Mouse (Mus musculus): ENCODE data around the gene Nrros. TPM values are rescaled to one million over a fixed set of nuclear protein-coding genes. Genes with fewer than 3 reads are reported as not detected.
A peak's percentile ranks its signal among the peaks of the same experiment; 100 is the strongest.

Gene Nrros
- polyA plus RNA-seq, 1 experiment from 2014 or later, result 45.8 TPM

GRCm38 (mm10) chr16:32176896-32177686 lies 11.7 kb upstream of the Nrros start:
- peak overlapping the region; percentile 73 for H3K27ac ChIP-seq
- 49% methylated on average over 18 of the region's 18 CpGs for WGBS
- no peaks in the 10 kb centered on the region for H3K27me3 ChIP-seq
- no peak overlapping the region for H3K4me3 ChIP-seq
- no peaks in the 10 kb centered on the region for H3K9me3 ChIP-seq
- H3K4me1 ChIP-seq, result 0 out of 2 replicates have a peak, but pooled peaks cover 4% of the 10 kb centered on the region
- peak; percentile 49; the same call in 1 of the 2 replicates for ATAC-seq (ENCODE audit: borderline replicate concordance, extremely low read depth, low FRiP score, low TSS enrichment)
- H3K4me2 ChIP-seq, result peak overlapping the region; percentile 37; the same call in 1 of the 2 replicates
- no peaks in the 10 kb centered on the region for H3K36me3 ChIP-seq
- no peak overlapping the region for H3K9ac ChIP-seq

DNA sequence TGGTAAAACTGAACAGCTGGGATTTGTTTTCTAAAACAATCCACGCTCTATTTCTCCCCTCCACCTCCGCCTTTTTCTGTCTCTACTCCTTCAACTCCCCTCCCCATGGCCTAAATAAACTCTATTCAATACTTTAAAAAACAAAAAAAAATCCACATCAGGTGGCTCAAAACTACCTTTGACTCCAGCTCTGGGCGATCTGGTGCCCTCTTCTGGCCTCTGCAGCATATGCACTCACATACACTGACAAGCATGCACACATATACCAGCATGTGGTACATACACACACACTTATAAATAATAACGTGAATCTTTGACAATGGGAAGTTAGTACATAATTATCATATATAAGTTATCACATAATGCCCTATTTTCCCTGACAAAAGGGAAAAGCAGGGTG lies 9.6 kb upstream of the Nrros start:
- Histone ChIP-seq H3K9ac (no peak overlapping the region), H3K4me1 (0 out of 2 replicates have a peak, but pooled peaks cover 4% of the 10 kb centered on the region), H3K27me3 (no peaks in the 10 kb centered on the region), H3K27ac (no peak overlapping the region), H3K4me2 (no peak overlapping the region), H3K9me3 (no peaks in the 10 kb centered on the region), H3K4me3 (no peak overlapping the region), H3K36me3 (no peaks in the 10 kb centered on the region)
- ATAC-seq (ENCODE audit: borderline replicate concordance, extremely low read depth, low FRiP score, low TSS enrichment), result no peak
- 85% methylated on average over 4 of the region's 4 CpGs for WGBS

DNA sequence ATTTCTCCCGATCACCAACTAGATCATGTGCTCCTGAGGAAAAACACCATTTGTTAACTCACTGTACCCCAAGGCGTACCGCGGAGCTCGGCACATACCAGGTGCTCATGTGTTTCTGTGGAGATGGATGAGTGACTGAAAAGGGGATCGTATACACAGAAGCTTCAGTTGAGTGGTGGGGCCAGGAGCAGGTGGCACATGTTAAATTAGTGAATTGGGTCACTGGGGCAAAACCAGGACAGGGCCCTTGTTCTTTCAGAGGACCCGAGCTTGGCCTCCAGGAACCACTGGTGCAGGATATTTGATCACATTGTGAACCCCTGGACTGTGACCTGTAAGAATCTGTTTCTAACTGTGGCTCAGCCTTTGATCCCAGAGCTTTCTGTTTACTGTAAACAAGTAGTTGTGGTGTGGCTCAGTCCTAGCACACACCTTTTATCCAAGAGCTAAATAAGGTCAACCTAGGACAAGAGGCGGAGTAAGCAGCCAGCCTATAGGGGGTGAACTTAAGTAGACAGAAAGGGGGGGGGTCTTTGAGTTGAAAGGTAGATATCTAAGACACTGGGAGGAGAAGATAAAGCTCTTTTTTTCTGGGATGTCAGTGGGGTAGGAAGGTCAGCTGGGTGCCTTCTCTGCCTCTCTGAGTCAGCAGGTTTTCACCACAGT lies 9.1 kb upstream of the Nrros start:
- H3K27ac ChIP-seq, result no peak overlapping the region
- H3K36me3 ChIP-seq, result no peaks in the 10 kb centered on the region
- H3K4me2 ChIP-seq, result no peak overlapping the region
- no peak for ATAC-seq (ENCODE audit: borderline replicate concordance, extremely low read depth, low FRiP score, low TSS enrichment)
- H3K27me3 ChIP-seq, result no peaks in the 10 kb centered on the region
- H3K9me3 ChIP-seq, result no peaks in the 10 kb centered on the region
- H3K4me1 ChIP-seq, result 0 out of 2 replicates have a peak, but pooled peaks cover 4% of the 10 kb centered on the region
- H3K9ac ChIP-seq, result no peak overlapping the region
- whole genome bisulfite sequencing, result 72% methylated on average over 8 of the region's 8 CpGs
- H3K4me3 ChIP-seq, result no peak overlapping the region

GRCm38 (mm10) chr16:32173401-32173800 lies 8.0 kb upstream of the Nrros start:
- H3K4me2 ChIP-seq, result no peak overlapping the region
- WGBS, result 63% methylated on average over 11 of the region's 11 CpGs
- H3K4me3 ChIP-seq, result no peak overlapping the region

GRCm38 (mm10) chr16:32171031-32171731 lies 5.8 kb upstream of the Nrros start:
- ATAC-seq (ENCODE audit: borderline replicate concordance, extremely low read depth, low FRiP score, low TSS enrichment), result no peak
- no peak overlapping the region for H3K4me2 ChIP-seq
- 79% methylated on average over 5 of the region's 5 CpGs for WGBS
- no peaks in the 10 kb centered on the region for H3K27me3 ChIP-seq
- no peak overlapping the region for H3K4me3 ChIP-seq
- H3K4me1 ChIP-seq, result no peaks in the 10 kb centered on the region
- no peak overlapping the region for H3K9ac ChIP-seq
- H3K27ac ChIP-seq, result no peak overlapping the region
- no peaks in the 10 kb centered on the region for H3K36me3 ChIP-seq
- no peaks in the 10 kb centered on the region for H3K9me3 ChIP-seq

More at GRCm38 (mm10) chr16:32173401-32173800, 8.0 kb upstream of the Nrros start:
- no peak overlapping the region for H3K9ac ChIP-seq
- H3K4me1 ChIP-seq, result 0 out of 2 replicates have a peak, but pooled peaks cover 4% of the 10 kb centered on the region
- H3K36me3 ChIP-seq, result no peaks in the 10 kb centered on the region
- H3K27me3 ChIP-seq, result no peaks in the 10 kb centered on the region
- ATAC-seq (ENCODE audit: borderline replicate concordance, extremely low read depth, low FRiP score, low TSS enrichment), result no peak
- no peak overlapping the region for H3K27ac ChIP-seq
- no peaks in the 10 kb centered on the region for H3K9me3 ChIP-seq

DNA sequence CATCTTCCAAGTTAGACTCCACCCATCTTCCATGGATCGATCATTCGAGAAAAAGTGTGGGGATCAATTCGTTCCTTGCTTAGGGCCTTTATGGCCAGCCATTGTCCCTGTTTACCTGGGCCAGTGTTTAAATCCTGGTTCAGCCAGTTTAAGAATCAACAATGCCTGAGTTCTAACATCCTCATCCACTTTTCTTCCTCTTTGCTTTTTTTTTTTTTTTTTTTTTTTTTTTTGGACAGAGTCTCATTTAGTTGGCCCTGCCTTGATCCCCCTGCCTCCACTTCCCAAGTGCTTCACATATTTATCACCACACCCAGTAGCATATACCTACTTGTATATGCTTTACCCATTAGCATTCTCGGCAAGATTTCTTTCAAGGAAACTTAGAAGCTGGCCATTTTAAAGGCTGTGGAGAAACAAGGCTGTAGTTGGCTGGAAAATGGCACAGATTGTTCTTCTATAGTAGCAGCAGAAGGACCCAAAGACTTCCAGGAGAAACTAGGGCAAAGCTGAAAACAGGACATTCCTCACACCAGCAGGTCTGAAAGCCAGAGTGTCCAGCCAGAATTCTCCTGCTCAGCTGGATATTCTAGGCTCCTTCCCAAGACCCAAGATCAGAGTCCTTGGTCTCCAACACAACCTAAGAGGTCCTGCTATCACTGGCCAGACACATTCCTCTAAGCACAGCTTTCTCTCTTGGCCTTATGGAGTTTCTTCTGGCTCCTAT lies 2.6 kb upstream of the Nrros start:
- Histone ChIP-seq H3K4me3 (no peak overlapping the region), H3K27me3 (0 out of 2 replicates have a peak, but pooled peaks cover 5% of the 10 kb centered on the region), H3K4me2 (no peak overlapping the region), H3K36me3 (no peaks in the 10 kb centered on the region), H3K9ac (no peak overlapping the region), H3K4me1 (peaks cover 3% of the 10 kb centered on the region; the same call in 1 of the 2 replicates), H3K27ac (no peak overlapping the region), H3K9me3 (no peaks in the 10 kb centered on the region)
- no peak for ATAC-seq (ENCODE audit: borderline replicate concordance, extremely low read depth, low FRiP score, low TSS enrichment)
- 93% methylated on average over 4 of the region's 4 CpGs for WGBS

DNA sequence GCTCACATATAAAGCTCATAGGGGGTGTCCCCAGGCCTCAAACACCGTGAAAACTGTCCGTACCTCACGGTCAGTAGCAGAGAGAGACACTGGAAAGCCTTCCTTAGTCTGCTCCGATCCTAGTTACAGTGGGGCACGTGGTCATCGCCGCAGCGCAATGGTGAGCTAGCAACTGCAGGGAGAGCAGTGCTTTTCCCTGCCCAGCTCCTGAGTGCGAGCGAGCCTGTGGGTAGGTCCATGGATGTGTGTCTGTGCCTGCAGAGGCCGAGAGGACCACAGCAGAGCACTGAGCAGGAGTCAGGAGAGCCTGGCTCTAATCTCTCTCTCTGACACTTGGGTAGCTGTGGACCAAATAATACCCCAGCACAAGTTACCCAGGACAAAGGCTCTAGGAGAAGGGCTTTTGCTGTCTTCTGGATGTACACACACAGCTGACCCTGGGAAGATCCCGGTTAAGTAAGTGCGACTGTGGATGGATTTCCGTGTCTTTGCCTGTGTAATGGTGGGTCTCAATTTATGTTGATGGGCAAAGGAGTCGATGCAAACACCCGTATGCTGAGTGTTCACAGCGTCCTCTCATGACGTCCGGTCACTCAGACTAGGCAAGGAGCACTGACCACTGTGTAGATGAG lies 882 bp downstream of the Nrros start:
- H3K36me3 ChIP-seq, result no peaks in the 10 kb centered on the region
- peaks cover 6% of the 10 kb centered on the region; the same call in 1 of the 2 replicates for H3K4me1 ChIP-seq
- H3K9ac ChIP-seq, result peak overlapping the region; percentile 49
- H3K27me3 ChIP-seq, result 0 out of 2 replicates have a peak, but pooled peaks cover 5% of the 10 kb centered on the region
- peak overlapping the region; percentile 64 for H3K4me2 ChIP-seq
- 56% methylated on average over 19 of the region's 19 CpGs for WGBS
- H3K9me3 ChIP-seq, result no peaks in the 10 kb centered on the region
- peak overlapping the region; percentile 41 for H3K27ac ChIP-seq
- peak overlapping the region; percentile 44 for H3K4me3 ChIP-seq
- no peak for ATAC-seq (ENCODE audit: borderline replicate concordance, extremely low read depth, low FRiP score, low TSS enrichment)

- Histone ChIP-seq H3K9ac (no peak overlapping the region), H3K27me3 (0 out of 2 replicates have a peak, but pooled peaks cover 5% of the 10 kb centered on the region), H3K4me2 (peak overlapping the region; percentile 64), H3K4me1 (peaks cover 6% of the 10 kb centered on the region; the same call in 1 of the 2 replicates), H3K27ac (no peak overlapping the region), H3K9me3 (no peaks in the 10 kb centered on the region), H3K4me3 (peak overlapping the region; percentile 44), H3K36me3 (no peaks in the 10 kb centered on the region)
- ATAC-seq (ENCODE audit: borderline replicate concordance, extremely low read depth, low FRiP score, low TSS enrichment), result no peak
- 75% methylated on average over 5 of the region's 5 CpGs for WGBS
These were observed 1.5 kb downstream of the Nrros start for GRCm38 (mm10) chr16:32163891-32164290.

- WGBS, result 61% methylated on average over 4 of the region's 4 CpGs
- no peak for ATAC-seq (ENCODE audit: borderline replicate concordance, extremely low read depth, low FRiP score, low TSS enrichment)
- Histone ChIP-seq H3K4me2 (peak overlapping the region; percentile 64), H3K36me3 (no peaks in the 10 kb centered on the region), H3K27ac (no peak overlapping the region), H3K4me1 (peaks cover 6% of the 10 kb centered on the region; the same call in 1 of the 2 replicates), H3K4me3 (peak overlapping the region; percentile 44), H3K27me3 (0 out of 2 replicates have a peak, but pooled peaks cover 5% of the 10 kb centered on the region), H3K9me3 (no peaks in the 10 kb centered on the region), H3K9ac (no peak overlapping the region)
These were observed 2.0 kb downstream of the Nrros start for GRCm38 (mm10) chr16:32163392-32163791.

GRCm38 (mm10) chr16:32160742-32161323 lies 4.6 kb downstream of the Nrros start:
- Histone ChIP-seq H3K4me1 (peaks cover 6% of the 10 kb centered on the region; the same call in 1 of the 2 replicates), H3K27me3 (0 out of 2 replicates have a peak, but pooled peaks cover 5% of the 10 kb centered on the region), H3K4me3 (no peak overlapping the region), H3K9me3 (no peaks in the 10 kb centered on the region), H3K36me3 (no peaks in the 10 kb centered on the region), H3K9ac (no peak overlapping the region), H3K4me2 (no peak overlapping the region), H3K27ac (no peak overlapping the region)
- WGBS, result 81% methylated on average over 9 of the region's 9 CpGs
- no peak for ATAC-seq (ENCODE audit: borderline replicate concordance, extremely low read depth, low FRiP score, low TSS enrichment)
